Mouse (Mus musculus) urinary bladder, postnatal 25 days (tissue): Measurements from ENCODE around the gene Clec2l.
A peak's percentile ranks its signal among the peaks of the same experiment; 100 is the strongest.

ENCODE experiments used
- DNase-seq: peaks from one replicate; pipeline ENCODE4 v3.0.0; 2022; ENCODE audit warnings: low spot score

Clec2l gene

DNA sequence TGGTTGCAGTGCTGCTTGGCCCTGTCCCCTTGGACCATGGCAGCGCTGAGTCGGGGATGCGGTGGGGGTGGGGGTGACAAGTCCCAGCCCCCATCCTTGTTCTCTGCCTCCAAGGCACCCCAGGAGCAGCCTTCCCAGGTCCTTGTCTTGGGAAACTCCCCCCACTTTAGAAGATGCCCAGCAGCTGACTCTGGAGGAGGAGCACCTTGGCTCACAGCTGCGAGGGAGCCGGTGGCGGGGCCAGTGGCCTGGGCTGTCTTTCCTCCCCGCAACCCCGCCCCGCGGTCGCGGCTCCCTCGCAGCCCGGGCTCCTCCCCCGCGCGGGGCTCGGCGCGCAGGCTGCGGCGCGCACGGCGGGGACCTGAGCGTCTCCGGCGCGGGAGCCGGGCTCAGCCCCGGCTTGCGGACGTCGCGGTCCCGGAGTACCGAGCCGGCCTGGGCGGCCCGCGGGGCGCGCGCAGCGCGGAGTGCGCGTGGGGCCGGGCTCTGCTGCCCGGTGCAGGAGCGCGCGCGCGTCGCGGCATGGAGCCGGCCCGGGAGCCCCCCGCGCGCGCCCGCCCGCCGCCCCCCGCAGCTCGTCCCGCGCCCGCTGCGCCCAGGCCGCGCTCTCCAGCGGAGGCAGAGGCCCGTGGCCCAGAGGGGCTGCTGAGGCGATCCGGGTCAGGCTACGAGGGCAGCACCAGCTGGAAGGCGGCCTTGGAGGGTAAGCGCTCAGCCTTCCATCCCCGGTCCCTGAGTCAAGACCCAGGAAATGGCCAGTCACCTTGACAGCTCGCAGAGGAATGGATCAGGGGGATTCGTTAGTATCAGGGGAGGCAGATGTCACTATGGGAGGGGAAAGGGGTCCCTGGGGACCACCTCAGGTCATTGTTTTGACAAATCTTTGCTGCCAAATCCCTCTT is at the start of gene Clec2l:
Gene Clec2l, plus strand, starts transcription at position 356 of the 902 bp plus-strand sequence.
- DNase-seq: no peak

DNA sequence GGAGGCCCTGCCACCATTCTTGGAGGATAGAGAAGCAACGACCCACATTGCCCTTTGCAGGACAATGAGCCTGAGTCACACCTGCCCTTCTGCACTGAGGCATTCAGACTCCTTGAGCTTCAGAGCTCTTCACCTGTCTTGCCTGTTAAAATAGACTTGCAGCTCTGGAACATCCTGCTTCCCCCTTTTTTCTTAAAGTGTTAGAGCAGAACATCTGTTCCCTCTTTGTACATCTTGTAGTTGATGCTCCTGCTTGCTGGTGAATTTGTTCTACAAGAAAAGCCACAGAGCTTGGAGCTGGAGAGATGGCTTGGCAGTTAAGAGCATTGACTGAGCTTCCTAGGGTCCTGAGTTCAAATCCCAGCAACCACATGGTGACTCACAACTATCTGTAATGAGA is 40.5 kb upstream of the Clec2l start:
- no peak for DNase-seq

GRCm38 (mm10) chr6:38623457-38623856 is 39.4 kb upstream of the Clec2l start:
- no peak for DNase-seq

- DNase-seq: no peak
These were observed 38.4 kb upstream of the Clec2l start for GRCm38 (mm10) chr6:38624439-38624838.

DNA sequence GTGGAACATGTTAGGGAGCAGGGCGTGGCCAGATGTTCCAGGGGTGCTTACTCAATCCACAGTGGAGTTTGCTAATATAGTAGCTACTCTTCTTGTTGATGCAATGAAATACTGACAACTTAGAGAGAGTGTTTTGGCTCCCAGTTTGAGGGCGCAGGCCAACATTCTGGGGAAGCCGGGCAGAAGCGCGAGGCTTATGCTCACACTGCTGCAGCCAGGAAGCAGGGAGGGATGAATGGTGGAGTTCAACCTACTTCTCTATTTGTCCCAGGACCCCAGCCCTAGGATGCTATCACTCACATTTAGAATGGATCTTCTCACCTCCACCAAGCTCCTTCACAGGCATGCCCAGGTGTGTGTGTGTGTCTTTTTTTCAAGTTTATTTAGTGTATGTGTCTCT is 36.8 kb upstream of the Clec2l start:
- DNase-seq: no peak

- DNase-seq: no peak
These were observed 35.8 kb upstream of the Clec2l start for GRCm38 (mm10) chr6:38627081-38627480.

- DNase-seq: no peak
These were observed 35.4 kb upstream of the Clec2l start for GRCm38 (mm10) chr6:38627486-38627885.

- DNase-seq: no peak
These were observed 33.3 kb upstream of the Clec2l start for GRCm38 (mm10) chr6:38629556-38629955.

DNA sequence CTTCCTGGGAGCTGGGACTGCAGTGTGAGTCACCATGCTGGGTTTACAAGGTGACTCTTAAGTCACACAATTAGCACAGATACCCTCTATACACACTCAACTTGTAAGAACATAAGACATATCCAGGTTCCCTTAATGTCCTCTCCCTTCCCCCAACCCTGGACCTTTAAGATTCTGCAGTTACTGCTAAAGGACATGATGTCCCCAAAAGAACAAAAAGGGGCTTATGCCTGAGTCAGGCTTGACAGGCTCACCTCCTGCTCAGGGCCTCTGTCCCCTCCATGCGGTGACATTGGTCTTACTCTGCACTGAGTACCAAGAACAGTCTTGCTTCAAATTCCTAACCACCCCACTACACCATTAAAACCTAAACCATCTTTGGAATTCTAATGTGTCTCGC is 30.0 kb upstream of the Clec2l start:
- DNase-seq: no peak

DNA sequence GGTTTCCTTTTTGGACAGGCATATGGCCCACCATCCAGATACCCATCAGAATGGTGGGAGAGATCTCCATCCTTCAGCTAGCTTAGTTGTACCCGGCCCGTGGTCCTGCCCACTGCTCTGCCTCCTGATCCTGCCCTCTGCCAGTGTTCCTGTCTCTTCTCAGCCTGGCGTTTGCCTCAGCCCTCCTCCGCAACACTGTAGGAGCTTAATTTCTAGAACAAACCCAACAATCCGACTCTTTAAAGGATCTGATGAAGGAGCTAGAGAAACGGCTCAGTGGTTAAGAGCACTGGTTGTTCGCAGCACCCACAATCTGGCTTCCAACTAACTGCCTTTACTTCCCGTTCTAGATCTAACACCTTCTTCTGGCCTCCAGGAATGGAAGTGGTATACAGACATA is 28.4 kb upstream of the Clec2l start:
- DNase-seq: no peak

GRCm38 (mm10) chr6:38635941-38636851 is 26.7 kb upstream of the Clec2l start:
- peak; percentile 50 for DNase-seq

DNA sequence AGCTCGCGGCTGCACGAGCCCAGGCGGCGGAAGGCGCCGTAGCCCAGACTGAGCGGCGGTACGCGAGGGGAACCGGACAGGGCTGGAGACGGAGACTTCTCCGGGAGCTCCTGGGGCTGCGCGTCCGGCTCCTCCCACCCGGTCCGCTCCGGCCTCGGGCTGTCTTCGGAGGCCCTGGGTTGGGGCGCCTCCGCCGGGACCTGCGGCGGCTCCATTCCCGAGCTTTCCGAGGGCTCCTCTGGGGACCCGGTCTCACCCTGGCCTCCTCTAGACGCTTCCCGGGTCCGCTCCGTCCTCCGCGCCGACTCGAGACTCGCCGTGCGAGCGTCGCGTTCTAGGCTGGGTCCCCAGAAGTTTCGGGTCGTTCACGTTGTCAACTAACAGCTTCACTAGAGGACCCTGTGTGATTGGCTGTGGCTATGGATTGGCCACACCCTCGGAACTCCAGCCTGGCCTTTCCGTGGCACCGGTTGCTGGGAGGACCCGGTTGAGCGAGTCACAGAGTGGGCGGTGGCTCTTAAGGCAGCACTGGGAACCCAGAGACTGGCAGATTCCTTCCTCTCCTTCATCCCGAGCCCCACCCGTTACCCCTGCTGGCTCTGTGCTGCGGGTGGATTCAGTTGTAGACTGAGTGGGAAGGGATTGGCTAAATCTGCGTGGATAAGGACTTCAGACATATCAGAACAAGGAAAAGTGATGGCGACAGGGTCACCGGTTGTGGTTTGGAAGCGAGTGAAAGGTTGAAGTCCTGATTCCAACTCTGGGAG is 25.8 kb upstream of the Clec2l start, which contains the start of gene Klrg2:
Gene Klrg2, minus strand, starts transcription at position 391 of the 767 bp plus-strand sequence.
- DNase-seq: peak; percentile 53

DNA sequence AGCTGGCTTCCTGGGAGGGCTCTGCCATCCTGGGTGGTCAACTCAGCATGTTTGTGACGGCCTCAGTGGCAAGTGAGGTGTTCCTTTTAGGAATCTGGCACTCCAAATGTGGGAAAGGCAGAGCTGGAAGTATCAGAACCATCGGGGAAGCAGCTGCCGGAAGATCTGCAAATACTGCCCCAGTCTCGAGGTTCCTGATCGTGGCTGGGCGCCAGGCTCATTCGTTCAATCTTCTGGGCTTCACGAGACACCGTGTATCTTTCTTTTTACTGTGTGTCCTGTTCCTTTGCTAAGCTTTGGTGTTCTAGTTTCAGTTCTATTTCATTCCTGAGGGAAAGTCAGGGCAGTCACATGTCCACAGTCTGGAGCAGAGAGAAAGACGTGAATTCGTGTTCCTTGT is 22.5 kb upstream of the Clec2l start:
- DNase-seq: no peak

GRCm38 (mm10) chr6:38641228-38641627 is 21.6 kb upstream of the Clec2l start:
- DNase-seq: no peak

- DNase-seq: no peak
These were observed 21.2 kb upstream of the Clec2l start for GRCm38 (mm10) chr6:38641645-38642044.

DNA sequence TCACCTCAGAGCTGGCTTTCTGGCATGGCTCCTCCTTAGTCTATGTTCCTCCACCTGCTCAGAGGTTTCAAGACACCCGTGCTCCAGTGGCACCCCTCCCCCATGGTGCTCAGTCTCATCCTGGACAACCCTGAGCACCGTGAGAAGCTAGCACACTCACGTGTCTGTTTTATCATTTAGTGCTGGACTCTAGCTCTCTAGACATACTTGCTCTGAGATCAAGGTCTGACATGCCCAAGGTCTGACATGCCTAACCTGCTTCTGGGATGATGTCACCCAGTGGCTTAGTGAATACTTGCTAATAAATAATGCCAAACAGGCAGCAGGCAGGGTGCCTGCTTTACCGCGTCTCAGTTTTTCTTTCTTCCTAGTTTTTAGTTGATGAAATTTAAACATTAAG is 20.3 kb upstream of the Clec2l start:
- DNase-seq: no peak

- DNase-seq: no peak
These were observed 19.8 kb upstream of the Clec2l start for GRCm38 (mm10) chr6:38643039-38643438.

DNA sequence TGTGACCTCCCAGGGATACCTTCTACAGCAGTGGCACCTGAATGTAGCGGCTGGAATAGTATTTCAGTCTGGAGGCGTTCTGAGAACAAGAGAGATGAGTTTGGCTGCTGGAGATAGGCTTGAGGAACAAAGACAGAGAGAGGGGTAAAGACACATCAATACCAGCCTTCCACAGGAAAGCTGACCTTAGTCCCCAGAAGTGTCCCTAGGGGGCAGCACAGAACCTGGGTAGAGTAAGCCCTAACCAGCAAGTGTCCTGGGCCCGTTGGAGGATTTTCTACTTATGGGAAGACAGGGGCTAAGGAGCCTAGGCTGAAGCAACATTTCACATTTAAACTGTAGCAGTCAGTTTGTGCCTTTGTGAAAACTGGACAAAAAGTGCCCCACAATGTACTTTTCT is 13.3 kb upstream of the Clec2l start:
- DNase-seq: no peak

- peak; percentile 50 for DNase-seq
These were observed 12.5 kb upstream of the Clec2l start for GRCm38 (mm10) chr6:38650263-38650937.

GRCm38 (mm10) chr6:38661626-38662025 is 1.2 kb upstream of the Clec2l start:
- DNase-seq: no peak

GRCm38 (mm10) chr6:38669580-38669979 is 6.7 kb downstream of the Clec2l start:
- DNase-seq: no peak
